Mouse (Mus musculus): ENCODE results near the gene Trpm5. TPM values are rescaled to one million over a fixed set of nuclear protein-coding genes. Genes with fewer than 3 reads are reported as not detected.

Trpm5 gene
- polyA plus RNA-seq, 1 experiment from 2014 or later = 1.7 TPM

- H3K9me3 ChIP-seq (replicated peaks) = 0 out of 2 replicates have a peak, but pooled peaks cover 4% of the 10 kb centered on the region
- H3K9ac ChIP-seq = no peak overlapping the region
- H3K27me3 ChIP-seq = no peaks in the 10 kb centered on the region
- H3K36me3 ChIP-seq (ENCODE audit: poor library complexity, severe bottlenecking) = no peaks in the 10 kb centered on the region; the same call in 1 of the 2 replicates
- H3K4me1 ChIP-seq = no peaks in the 10 kb centered on the region
- no peak overlapping the region for H3K4me3 ChIP-seq
- ATAC-seq = no peak
- H3K27ac ChIP-seq = no peak overlapping the region
- no peak overlapping the region for H3K4me2 ChIP-seq
Measured at GRCm38 (mm10) chr7:143044826-143045206, 49.6 kb downstream of the Trpm5 start.

GRCm38 (mm10) chr7:143044049-143044825, 50.2 kb downstream of the Trpm5 start:
- Histone ChIP-seq H3K36me3 (ENCODE audit: poor library complexity, severe bottlenecking) (no peaks in the 10 kb centered on the region; the same call in 1 of the 2 replicates), H3K4me2 (no peak overlapping the region), H3K27ac (no peak overlapping the region), H3K4me1 (no peaks in the 10 kb centered on the region), H3K27me3 (no peaks in the 10 kb centered on the region), H3K4me3 (no peak overlapping the region), H3K9ac (no peak overlapping the region), H3K9me3 (replicated peaks) (0 out of 2 replicates have a peak, but pooled peaks cover 4% of the 10 kb centered on the region)
- no peak for ATAC-seq
- WGBS = 93% methylated on average over 2 of the region's 2 CpGs

- Histone ChIP-seq H3K4me2 (no peak overlapping the region), H3K4me3 (no peak overlapping the region), H3K36me3 (ENCODE audit: poor library complexity, severe bottlenecking) (no peaks in the 10 kb centered on the region; the same call in 1 of the 2 replicates), H3K27me3 (no peaks in the 10 kb centered on the region), H3K9me3 (replicated peaks) (0 out of 2 replicates have a peak, but pooled peaks cover 4% of the 10 kb centered on the region), H3K9ac (no peak overlapping the region), H3K27ac (no peak overlapping the region), H3K4me1 (no peaks in the 10 kb centered on the region)
- no peak for ATAC-seq
- WGBS = 92% methylated on average over 3 of the region's 3 CpGs
Measured at GRCm38 (mm10) chr7:143042897-143043300, 51.5 kb downstream of the Trpm5 start.

- no peaks in the 10 kb centered on the region for H3K4me1 ChIP-seq
- no peak overlapping the region for H3K9ac ChIP-seq
- ATAC-seq = no peak
- no peaks in the 10 kb centered on the region for H3K27me3 ChIP-seq
- no peak overlapping the region for H3K4me2 ChIP-seq
- H3K9me3 ChIP-seq (replicated peaks) = 0 out of 2 replicates have a peak, but pooled peaks cover 4% of the 10 kb centered on the region
- no peak overlapping the region for H3K27ac ChIP-seq
- WGBS = 81% methylated on average over 3 of the region's 3 CpGs
- no peaks in the 10 kb centered on the region; the same call in 1 of the 2 replicates for H3K36me3 ChIP-seq (ENCODE audit: poor library complexity, severe bottlenecking)
- H3K4me3 ChIP-seq = no peak overlapping the region
Measured at GRCm38 (mm10) chr7:143042089-143042488, 52.4 kb downstream of the Trpm5 start.

GRCm38 (mm10) chr7:143041138-143041822, 53.2 kb downstream of the Trpm5 start:
- no peak overlapping the region for H3K9ac ChIP-seq
- H3K27ac ChIP-seq = no peak overlapping the region
- no peaks in the 10 kb centered on the region for H3K27me3 ChIP-seq
- 0 out of 2 replicates have a peak, but pooled peaks cover 4% of the 10 kb centered on the region for H3K9me3 ChIP-seq (replicated peaks)
- H3K4me3 ChIP-seq = no peak overlapping the region
- no peaks in the 10 kb centered on the region for H3K4me1 ChIP-seq
- ATAC-seq = no peak
- no peak overlapping the region for H3K4me2 ChIP-seq
- H3K36me3 ChIP-seq (ENCODE audit: poor library complexity, severe bottlenecking) = peaks cover 4% of the 10 kb centered on the region; the same call in 1 of the 2 replicates
- WGBS = 85% methylated on average over 3 of the region's 3 CpGs

- Histone ChIP-seq H3K27ac (no peak overlapping the region), H3K36me3 (ENCODE audit: poor library complexity, severe bottlenecking) (peaks cover 4% of the 10 kb centered on the region; the same call in 1 of the 2 replicates), H3K9me3 (replicated peaks) (0 out of 2 replicates have a peak, but pooled peaks cover 4% of the 10 kb centered on the region), H3K9ac (no peak overlapping the region), H3K4me1 (no peaks in the 10 kb centered on the region), H3K27me3 (no peaks in the 10 kb centered on the region), H3K4me2 (no peak overlapping the region), H3K4me3 (no peak overlapping the region)
- 92% methylated on average over 3 of the region's 3 CpGs for WGBS
- no peak for ATAC-seq
Measured at GRCm38 (mm10) chr7:143040561-143040960, 53.9 kb downstream of the Trpm5 start.

- H3K36me3 ChIP-seq (ENCODE audit: poor library complexity, severe bottlenecking) = peaks cover 9% of the 10 kb centered on the region; the same call in 1 of the 2 replicates
- H3K9me3 ChIP-seq (replicated peaks) = no peaks in the 10 kb centered on the region
- no peak overlapping the region for H3K4me3 ChIP-seq
- 93% methylated on average over 3 of the region's 3 CpGs for WGBS
- H3K9ac ChIP-seq = no peak overlapping the region
- ATAC-seq = no peak
- H3K4me2 ChIP-seq = no peak overlapping the region
- no peaks in the 10 kb centered on the region for H3K27me3 ChIP-seq
- H3K4me1 ChIP-seq = no peaks in the 10 kb centered on the region
- no peak overlapping the region for H3K27ac ChIP-seq
Measured at GRCm38 (mm10) chr7:143038174-143038931, 56.1 kb downstream of the Trpm5 start.

GRCm38 (mm10) chr7:143037306-143037705, 57.1 kb downstream of the Trpm5 start:
- no peak overlapping the region for H3K27ac ChIP-seq
- H3K27me3 ChIP-seq = no peaks in the 10 kb centered on the region
- H3K4me3 ChIP-seq = no peak overlapping the region
- no peak overlapping the region for H3K4me2 ChIP-seq
- H3K36me3 ChIP-seq (ENCODE audit: poor library complexity, severe bottlenecking) = 0 out of 2 replicates have a peak, but pooled peaks cover 9% of the 10 kb centered on the region
- H3K4me1 ChIP-seq = no peaks in the 10 kb centered on the region
- H3K9me3 ChIP-seq (replicated peaks) = no peaks in the 10 kb centered on the region
- no peak overlapping the region for H3K9ac ChIP-seq
- no peak for ATAC-seq
- 97% methylated on average over 4 of the region's 4 CpGs for WGBS

GRCm38 (mm10) chr7:143036787-143037186, 57.7 kb downstream of the Trpm5 start:
- Histone ChIP-seq H3K4me3 (no peak overlapping the region), H3K27me3 (no peaks in the 10 kb centered on the region), H3K9ac (no peak overlapping the region), H3K9me3 (replicated peaks) (no peaks in the 10 kb centered on the region), H3K27ac (no peak overlapping the region), H3K36me3 (ENCODE audit: poor library complexity, severe bottlenecking) (0 out of 2 replicates have a peak, but pooled peaks cover 9% of the 10 kb centered on the region), H3K4me2 (no peak overlapping the region), H3K4me1 (no peaks in the 10 kb centered on the region)
- ATAC-seq = no peak
- 81% methylated on average over 3 of the region's 3 CpGs for WGBS

- H3K27me3 ChIP-seq = no peaks in the 10 kb centered on the region
- ATAC-seq = no peak
- 91% methylated on average over 8 of the region's 8 CpGs for WGBS
Measured at GRCm38 (mm10) chr7:143034519-143035450, 59.7 kb downstream of the Trpm5 start.

GRCm38 (mm10) chr7:143034112-143034511, 60.3 kb downstream of the Trpm5 start:
- Histone ChIP-seq H3K4me2 (no peak overlapping the region), H3K4me1 (no peaks in the 10 kb centered on the region), H3K9ac (no peak overlapping the region), H3K27ac (no peak overlapping the region), H3K36me3 (ENCODE audit: poor library complexity, severe bottlenecking) (0 out of 2 replicates have a peak, but pooled peaks cover 9% of the 10 kb centered on the region), H3K9me3 (replicated peaks) (no peaks in the 10 kb centered on the region), H3K27me3 (no peaks in the 10 kb centered on the region), H3K4me3 (no peak overlapping the region)
- no peak for ATAC-seq
- WGBS = 94% methylated on average over 2 of the region's 2 CpGs

More at GRCm38 (mm10) chr7:143034519-143035450, 59.7 kb downstream of the Trpm5 start:
- Histone ChIP-seq H3K36me3 (ENCODE audit: poor library complexity, severe bottlenecking) (0 out of 2 replicates have a peak, but pooled peaks cover 9% of the 10 kb centered on the region), H3K9ac (no peak overlapping the region), H3K4me2 (no peak overlapping the region), H3K9me3 (replicated peaks) (no peaks in the 10 kb centered on the region), H3K27ac (no peak overlapping the region), H3K4me1 (no peaks in the 10 kb centered on the region), H3K4me3 (no peak overlapping the region)

Measured in forebrain, embryonic 13.5 days (tissue).